Mouse (Mus musculus): ENCODE data around the gene Clec11a.
"Not testable (repeated sequence)": the region's sequence is repeated elsewhere in the genome, so short reads cannot be mapped to it uniquely, and the experiment has no call there.

Clec11a gene

GRCm38 (mm10) chr7:44322290-44322689 lies 15.6 kb upstream of the Clec11a start:
- DNase-seq (ENCODE audit: low spot score), result no peak

- DNase-seq (ENCODE audit: low spot score), result no peak
These were observed 14.2 kb upstream of the Clec11a start for GRCm38 (mm10) chr7:44320886-44321285.

GRCm38 (mm10) chr7:44317913-44318312 lies 11.2 kb upstream of the Clec11a start:
- DNase-seq (ENCODE audit: low spot score), result peak; percentile 17

GRCm38 (mm10) chr7:44312484-44312883 lies 5.8 kb upstream of the Clec11a start:
- no peak for DNase-seq (ENCODE audit: low spot score)

- no peak for DNase-seq (ENCODE audit: low spot score)
These were observed 5.1 kb upstream of the Clec11a start for GRCm38 (mm10) chr7:44311713-44312304.

GRCm38 (mm10) chr7:44310878-44311712 lies 4.4 kb upstream of the Clec11a start:
- peak; percentile 23 for DNase-seq (ENCODE audit: low spot score)

- no peak for DNase-seq (ENCODE audit: low spot score)
These were observed 3.7 kb upstream of the Clec11a start for GRCm38 (mm10) chr7:44310285-44310877.

GRCm38 (mm10) chr7:44309475-44310284 lies 3.0 kb upstream of the Clec11a start, which contains the start of gene Shank1:
Gene Shank1, plus strand, starts transcription at chr7:44310253.
- no peak for DNase-seq (ENCODE audit: low spot score)

- DNase-seq (ENCODE audit: low spot score), result no peak
These were observed 739 bp upstream of the Clec11a start for GRCm38 (mm10) chr7:44307261-44308020.

- DNase-seq (ENCODE audit: low spot score), result peak; percentile 17
These were observed 1.0 kb downstream of the Clec11a start for GRCm38 (mm10) chr7:44305686-44306085.

GRCm38 (mm10) chr7:44304775-44305641 lies 1.7 kb downstream of the Clec11a start:
- DNase-seq (ENCODE audit: low spot score), result peak; percentile 98

- no peak for DNase-seq (ENCODE audit: low spot score)
These were observed 2.3 kb downstream of the Clec11a start for GRCm38 (mm10) chr7:44304463-44304774.

- no peak for DNase-seq (ENCODE audit: low spot score)
These were observed 3.1 kb downstream of the Clec11a start for GRCm38 (mm10) chr7:44303346-44304340.

- DNase-seq (ENCODE audit: low spot score), result not testable (repeated sequence)
These were observed 9.2 kb downstream of the Clec11a start for GRCm38 (mm10) chr7:44297501-44297900.

- DNase-seq (ENCODE audit: low spot score), result no peak
These were observed 15.3 kb downstream of the Clec11a start for GRCm38 (mm10) chr7:44291418-44291817.

- no peak for DNase-seq (ENCODE audit: low spot score)
These were observed 15.7 kb downstream of the Clec11a start for GRCm38 (mm10) chr7:44290986-44291385.

- no peak for DNase-seq (ENCODE audit: low spot score)
These were observed 18.9 kb downstream of the Clec11a start for GRCm38 (mm10) chr7:44287760-44288159.

GRCm38 (mm10) chr7:44281586-44281985 lies 25.1 kb downstream of the Clec11a start:
- DNase-seq (ENCODE audit: low spot score), result no peak

GRCm38 (mm10) chr7:44280959-44281358 lies 25.7 kb downstream of the Clec11a start:
- no peak for DNase-seq (ENCODE audit: low spot score)
